9 mouse cellular contexts compared by ENCODE assay signal in the genomic region with DNA sequence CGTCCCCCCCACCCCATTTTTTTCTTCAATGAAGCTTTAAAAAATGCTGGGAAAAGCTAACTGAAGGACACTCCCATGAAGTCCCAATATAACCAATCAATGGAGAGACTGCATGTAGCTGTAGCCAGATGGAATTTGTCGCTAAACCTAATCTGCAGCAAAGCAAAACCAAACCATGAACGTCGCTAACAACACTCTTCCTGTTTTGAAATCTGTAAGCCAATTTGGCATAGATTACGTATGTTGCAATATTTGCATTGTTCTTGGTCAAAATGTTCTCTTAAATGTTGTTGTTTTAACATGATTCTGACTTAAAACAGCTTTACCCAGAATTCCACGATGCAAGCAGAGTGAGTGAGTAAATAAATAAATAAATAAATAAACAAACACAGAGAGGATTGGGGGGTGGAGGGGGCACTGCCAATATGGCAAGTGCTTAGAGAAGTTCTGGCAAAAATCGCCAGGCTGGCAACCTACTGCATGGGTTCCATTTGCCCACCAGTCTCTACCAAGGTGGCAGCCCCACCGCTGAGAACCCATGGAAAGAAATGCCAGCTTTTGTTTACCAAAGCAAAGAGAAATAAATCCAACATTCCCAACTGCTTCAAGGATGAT.
A peak's percentile ranks its signal among the peaks of the same experiment; 100 is the strongest.
DNase-seq lines count a peak whose midpoint lies in the region; ATAC-seq lines count a peak whose summit lies in the region.
"Had no signal": no experiment of that assay in that cellular context is flagged by ENCODE, and none has a peak within 500 bp of the region (broad histone marks: within the 10 kb centered on the region; RNA-seq: fewer than 3 reads in every experiment).

No protein-coding gene starts in this region.

- peak; percentile 84 for ATAC-seq in granulocyte monocyte progenitor cell, adult 5-6 weeks (replicated peaks; ENCODE audit: poor library complexity, severe bottlenecking)
- 0 out of 2 replicates have a peak, but pooled peaks have one; percentile 45 for ATAC-seq in limb, embryonic 13.5 days (ENCODE audit: low FRiP score, low read depth)
- ATAC-seq in neural tube, embryonic 13.5 days (ENCODE audit: low read depth) = peak; percentile 82

- peak overlapping the region; percentile 34 for H3K4me3 ChIP-seq in limb, embryonic 13.5 days
- peak overlapping the region; percentile 33 for H3K4me3 ChIP-seq in neural tube, embryonic 13.5 days
- H3K4me3 ChIP-seq: erythroblast, embryonic 14.5 days had no signal

- peaks cover 59% of the 10 kb centered on the region for H3K4me1 ChIP-seq in limb, embryonic 13.5 days
- peaks cover 86% of the 10 kb centered on the region for H3K4me1 ChIP-seq in neural tube, embryonic 13.5 days (replicated peaks)

- no peaks in the 10 kb centered on the region for H3K27me3 ChIP-seq in limb, embryonic 13.5 days
- no peaks in the 10 kb centered on the region for H3K27me3 ChIP-seq in neural tube, embryonic 13.5 days

- WGBS in limb, embryonic 13.5 days = 43% methylated on average over 8 of the region's 8 CpGs
- WGBS in neural tube, embryonic 13.5 days = 26% methylated on average over 8 of the region's 8 CpGs

- peak overlapping the region; percentile 65 for H3K4me2 ChIP-seq in limb, embryonic 13.5 days (replicated peaks)
- peak overlapping the region; percentile 60 for H3K4me2 ChIP-seq in neural tube, embryonic 13.5 days

- H3K9ac ChIP-seq in limb, embryonic 13.5 days = 0 out of 2 replicates have a peak overlapping the region, but pooled peaks have one; percentile 57
- H3K9ac ChIP-seq in neural tube, embryonic 13.5 days = peak overlapping the region; percentile 66

- H3K9me3 ChIP-seq in limb, embryonic 13.5 days = no peaks in the 10 kb centered on the region
- no peaks in the 10 kb centered on the region for H3K9me3 ChIP-seq in neural tube, embryonic 13.5 days

- intact Hi-C loops in gastrocnemius, postnatal 14 days (cut with DNase I; ENCODE audit: low total_unique reads) = no loop called here

- no peaks in the 10 kb centered on the region for H3K36me3 ChIP-seq in limb, embryonic 13.5 days
- H3K36me3 ChIP-seq in neural tube, embryonic 13.5 days = no peaks in the 10 kb centered on the region

- H3K27ac ChIP-seq in limb, embryonic 13.5 days = 0 out of 2 replicates have a peak overlapping the region, but pooled peaks have one; percentile 6
- H3K27ac ChIP-seq in neural tube, embryonic 13.5 days (replicated peaks) = peak overlapping the region; percentile 90

- DNase-seq in gastrocnemius, adult 18-20 months (ENCODE audit: low spot score) = peak; percentile 17
- DNase-seq in gastrocnemius, postnatal 10 days = no peak
- peak; percentile 55 for DNase-seq in cerebellum, adult 11-12 months
- no peak for DNase-seq in gastrocnemius, postnatal 14 days
- no peak for DNase-seq in thymus, postnatal 25 days

Comparison
In these comparisons a context has a peak if more than half of its experiments do, and no peak if none do; other contexts are left out.
1. DNase-seq: peak in gastrocnemius, adult 18-20 months (single experiment) and cerebellum, adult 11-12 months (single experiment); none in gastrocnemius, postnatal 10 days (single experiment), gastrocnemius, postnatal 14 days (single experiment) and thymus, postnatal 25 days (single experiment).
2. Peak in every context shown above with its lines, with median percentiles within 50 percentile points of each other: ATAC-seq.